Mouse (Mus musculus) G1E (cell line): Measurements from ENCODE around the gene Fgfr2.

Source experiments
- CTCF ChIP-seq: IDR thresholded peaks from 2 replicates; pipeline ENCODE4 v1.5.1; 2012; ENCODE audit warnings: low read depth, low read length, inconsistent platforms, mixed read lengths
- GATA1 ChIP-seq: IDR thresholded peaks from 2 replicates; pipeline ENCODE4 v1.6.1; 2012; ENCODE audit warnings: borderline replicate concordance, low read length, inconsistent platforms, mixed read lengths

- TF ChIP-seq CTCF (no peak), GATA1 (no peak)
These were observed 2086.1 kb downstream of the Fgfr2 start for GRCm38 (mm10) chr7:131037083-131037482.
